Mouse (Mus musculus) ES-E14 (cell line): ENCODE measurements around the gene Dnph1. TPM values are rescaled to one million over a fixed set of nuclear protein-coding genes. Genes with fewer than 3 reads are reported as not detected.
A peak's percentile ranks its signal among the peaks of the same experiment; 100 is the strongest.

ENCODE experiments used
- DNase-seq: peaks from one replicate; pipeline ENCODE4 v3.0.0-alpha.2; 2013; ENCODE audit warnings: low read depth, low spot score
- H3K27ac ChIP-seq: 2 replicates; pipeline ENCODE4 v1.5.1; 2012; ENCODE audit warnings: low read depth, mild to moderate bottlenecking, low read length, moderate library complexity, mixed read lengths; ENCODE audit not compliant: poor library complexity, insufficient read depth, severe bottlenecking
- H3K36me3 ChIP-seq: 2 replicates; pipeline ENCODE4 v1.6.1; 2012; ENCODE audit warnings: mild to moderate bottlenecking, low read length, moderate library complexity, mixed read lengths; ENCODE audit not compliant: control insufficient read depth, poor library complexity, insufficient read depth, severe bottlenecking
- H3K4me1 ChIP-seq, 2 experiments: fragments of 150-350 bp in 1 of 2; sonication (generic) in 1 of 2; 2 replicates each; pipeline ENCODE4 v1.6.1; 2012; ENCODE audit warnings: low read length in 2 of 2, mild to moderate bottlenecking in 1 of 2, mixed read lengths in 1 of 2; ENCODE audit not compliant: control insufficient read depth in 2 of 2, insufficient read depth in 2 of 2, poor library complexity in 1 of 2
- H3K4me3 ChIP-seq, 2 experiments: fragments of 150-350 bp in 1 of 2; sonication (generic) in 1 of 2; 2 replicates each; pipeline ENCODE4 v1.5.1; 2012; ENCODE audit warnings: low read length in 2 of 2, low read depth in 1 of 2, mild to moderate bottlenecking in 1 of 2, mixed read lengths in 1 of 2; ENCODE audit not compliant: insufficient read depth in 1 of 2, poor library complexity in 1 of 2, severe bottlenecking in 1 of 2
- H3K9ac ChIP-seq: 2 replicates; pipeline ENCODE4 v1.6.1; 2012; ENCODE audit warnings: low read depth, mild to moderate bottlenecking, low read length, mixed read lengths; ENCODE audit not compliant: poor library complexity, insufficient read depth, severe bottlenecking
- H3K9me3 ChIP-seq: fragments of 150-350 bp; sonication (generic); 2 replicates; pipeline ENCODE4 v1.6.1; 2012; ENCODE audit warnings: low read depth, mild to moderate bottlenecking, low read length; ENCODE audit not compliant: control insufficient read depth, insufficient read depth
- CHD2 ChIP-seq: IDR thresholded peaks from 2 replicates; pipeline ENCODE4 v1.6.1; 2014; ENCODE audit warnings: mild to moderate bottlenecking, low read depth, low read length, inconsistent platforms
- HCFC1 ChIP-seq: IDR thresholded peaks from 2 replicates; pipeline ENCODE4 v1.6.1; 2012; ENCODE audit warnings: low read length, inconsistent platforms, borderline replicate concordance; ENCODE audit not compliant: insufficient read depth
- MAFK ChIP-seq: IDR thresholded peaks from 2 replicates; pipeline ENCODE4 v1.6.1; 2014; ENCODE audit warnings: mild to moderate bottlenecking, low read depth, low read length, inconsistent platforms; ENCODE audit not compliant: insufficient read depth
- ZC3H11A ChIP-seq: IDR thresholded peaks from 2 replicates; pipeline ENCODE4 v1.6.1; 2012; ENCODE audit warnings: low read depth, mild to moderate bottlenecking, inconsistent platforms, low read length, borderline replicate concordance
- ZNF384 ChIP-seq: IDR thresholded peaks from 2 replicates; pipeline ENCODE4 v1.6.1; 2012; ENCODE audit warnings: low read depth, low read length, inconsistent platforms
- in situ Hi-C, 2 experiments: fragments of 600-800 bp; cut with MboI; formaldehyde crosslinking; loops; one replicate each; pipeline ENCODE4 v1.15.1; 2025; ENCODE audit warnings: low sequenced_read_pairs in 2 of 2, inconsistent platforms in 1 of 2; ENCODE audit not compliant: unreplicated experiment in 2 of 2
- total RNA-seq: library from RNA; depleted of rRNA; stranded (reverse); fragments of 300-350 nt; gene quantifications from 2 replicates; pipeline ENCODE4 v1.2.3, GENCODE M21; 2012

Dnph1 gene
- total RNA-seq, 1 experiment, result 44.1 TPM

GRCm38 (mm10) chr17:46519971-46520370 lies 23.5 kb downstream of the Dnph1 start:
- Histone ChIP-seq H3K4me1 (peaks cover 0 to 5% of the 10 kb centered on the region in 2 experiments; a peak in 1 of 4 replicates), H3K27ac (no peak overlapping the region), H3K36me3 (no peaks in the 10 kb centered on the region), H3K4me3 (peak overlapping the region; percentile 60 to 61; a peak in 3 of 4 replicates), H3K9ac (0 out of 2 replicates have a peak overlapping the region, but pooled peaks have one; percentile 53), H3K9me3 (no peaks in the 10 kb centered on the region)
- in situ Hi-C loops, result no loop called here
- no peak for TF ChIP-seq MAFK
- TF ChIP-seq ZC3H11A, result no peak
- TF ChIP-seq CHD2, result no peak
- DNase-seq, result no peak

GRCm38 (mm10) chr17:46520385-46520979 lies 24.0 kb downstream of the Dnph1 start:
- TF ChIP-seq CHD2, result no peak
- TF ChIP-seq ZNF384, result no peak
- no peak overlapping the region for H3K27ac ChIP-seq
- H3K4me1 ChIP-seq, result peaks cover 0 to 5% of the 10 kb centered on the region in 2 experiments; a peak in 1 of 4 replicates
- no peak for DNase-seq
- no peaks in the 10 kb centered on the region for H3K36me3 ChIP-seq
- peak overlapping the region; percentile 60 to 61 for H3K4me3 ChIP-seq
- no peaks in the 10 kb centered on the region for H3K9me3 ChIP-seq
- in situ Hi-C loops, result no loop called here
- peak overlapping the region; percentile 53 for H3K9ac ChIP-seq

- Histone ChIP-seq H3K36me3 (no peaks in the 10 kb centered on the region), H3K9ac (no peak overlapping the region), H3K4me3 (peak overlapping the region; percentile 60 to 61; a peak in 2 of 4 replicates), H3K9me3 (no peaks in the 10 kb centered on the region), H3K27ac (no peak overlapping the region), H3K4me1 (peaks cover 0 to 5% of the 10 kb centered on the region in 2 experiments; a peak in 1 of 4 replicates)
- in situ Hi-C loops, result no loop called here
- no peak for DNase-seq
- TF ChIP-seq HCFC1, result no peak
- no peak for TF ChIP-seq ZC3H11A
- no peak for TF ChIP-seq ZNF384
- no peak for TF ChIP-seq MAFK
These were observed 24.7 kb downstream of the Dnph1 start for GRCm38 (mm10) chr17:46521174-46521573.

- no peak for DNase-seq
- Histone ChIP-seq H3K4me3 (no peak overlapping the region; a peak in 1 of 4 replicates), H3K36me3 (no peaks in the 10 kb centered on the region), H3K27ac (no peak overlapping the region), H3K9ac (no peak overlapping the region), H3K9me3 (no peaks in the 10 kb centered on the region), H3K4me1 (peaks cover 0 to 6% of the 10 kb centered on the region in 2 experiments; a peak in 1 of 4 replicates)
- in situ Hi-C loops, result no loop called here
- no peak for TF ChIP-seq HCFC1
- no peak for TF ChIP-seq MAFK
- no peak for TF ChIP-seq ZNF384
- no peak for TF ChIP-seq CHD2
- no peak for TF ChIP-seq ZC3H11A
These were observed 25.6 kb downstream of the Dnph1 start for GRCm38 (mm10) chr17:46521963-46522668.
